Mouse (Mus musculus) common myeloid progenitor, adult 5-6 weeks (primary cell): ENCODE results near the gene Pgm5. TPM values are rescaled to one million over a fixed set of nuclear protein-coding genes. Genes with fewer than 3 reads are reported as not detected.

Experiments used
- ATAC-seq: replicated peaks from 2 replicates; pipeline ENCODE4 v1.8.0; 2016; ENCODE audit warnings: low read depth, mild to moderate bottlenecking, moderate TSS enrichment, inconsistent platforms; ENCODE audit not compliant: poor library complexity, severe bottlenecking
- total RNA-seq: library from RNA; stranded (forward); fragments of 200-1000, 187-1606 nt; gene quantifications from 2 replicates; pipeline ENCODE4 v1.2.3, GENCODE M21; 2017

Gene Pgm5
- total RNA-seq, 1 experiment from 2014 or later: not detected

DNA sequence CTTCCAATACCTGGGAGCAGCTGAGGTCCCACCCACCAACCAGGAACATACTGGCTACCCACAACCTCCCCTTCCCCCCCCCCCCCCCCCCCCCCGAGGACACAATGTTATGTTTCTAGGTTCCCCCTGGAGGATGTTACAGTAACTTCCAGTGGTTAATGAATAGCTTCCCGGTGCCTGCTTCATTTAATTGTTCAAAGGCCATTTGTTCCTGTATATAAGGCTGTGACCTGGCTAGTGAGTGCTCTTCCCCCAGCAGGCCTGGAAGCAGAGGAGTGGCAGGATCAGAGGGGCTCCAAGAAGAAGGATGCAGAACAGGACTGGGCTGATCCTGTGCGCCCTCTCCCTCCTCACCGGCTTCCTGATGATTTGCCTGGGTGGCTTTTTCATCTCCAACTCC, 187.9 kb downstream of the Pgm5 start, which contains the start of gene Tmem252:
Tmem252 (plus strand) TSS at position 247 of the 400 bp plus-strand sequence.
- no peak for ATAC-seq

DNA sequence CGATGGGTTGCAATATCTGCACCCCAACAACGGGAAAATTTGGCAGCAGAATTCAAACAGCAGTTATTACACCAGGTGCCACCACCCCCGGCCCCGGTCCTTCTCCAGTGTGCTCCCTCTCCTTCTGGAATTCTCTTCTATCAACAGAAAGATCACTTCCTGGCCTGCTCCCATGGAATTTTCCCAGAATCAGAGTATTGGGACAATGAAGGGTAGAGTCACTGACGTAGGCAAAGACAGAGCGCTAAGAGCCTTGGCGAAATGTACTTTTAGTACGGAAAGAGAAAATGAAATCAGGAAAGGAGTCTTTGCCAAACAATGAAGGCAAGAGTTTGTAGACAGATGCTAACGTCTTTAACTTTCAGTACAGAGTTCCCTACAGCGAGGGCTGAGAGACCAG, 188.3 kb downstream of the Pgm5 start:
- ATAC-seq: no peak

DNA sequence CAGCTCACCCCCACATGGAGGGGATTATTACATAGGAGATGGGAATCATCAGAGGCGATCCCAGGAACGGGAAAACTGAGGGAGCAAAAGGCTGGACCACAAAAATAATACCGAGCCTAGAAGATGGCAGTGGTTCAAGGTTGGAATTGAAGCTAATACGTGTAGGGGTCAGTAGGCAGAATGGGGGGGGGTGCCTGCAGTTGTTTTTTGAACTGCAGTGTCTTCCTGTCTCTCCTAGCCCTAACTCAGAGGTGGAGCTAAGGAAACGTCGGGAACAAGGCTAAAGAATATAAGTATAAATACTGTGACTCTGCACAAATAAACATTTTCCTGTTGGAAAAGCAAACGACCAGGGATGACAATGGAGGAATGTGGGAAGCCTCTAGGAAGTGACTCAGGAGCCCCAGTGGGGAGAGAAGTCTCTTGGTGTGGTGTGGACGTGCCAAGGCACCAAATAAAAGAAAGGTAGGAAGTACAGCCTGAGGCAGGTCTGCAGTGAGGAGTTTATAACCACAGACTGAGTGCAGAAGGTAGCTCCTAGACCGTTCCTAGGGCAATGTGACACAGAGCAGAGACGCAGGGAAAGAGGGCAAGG, 189.2 kb downstream of the Pgm5 start:
- ATAC-seq: no peak

DNA sequence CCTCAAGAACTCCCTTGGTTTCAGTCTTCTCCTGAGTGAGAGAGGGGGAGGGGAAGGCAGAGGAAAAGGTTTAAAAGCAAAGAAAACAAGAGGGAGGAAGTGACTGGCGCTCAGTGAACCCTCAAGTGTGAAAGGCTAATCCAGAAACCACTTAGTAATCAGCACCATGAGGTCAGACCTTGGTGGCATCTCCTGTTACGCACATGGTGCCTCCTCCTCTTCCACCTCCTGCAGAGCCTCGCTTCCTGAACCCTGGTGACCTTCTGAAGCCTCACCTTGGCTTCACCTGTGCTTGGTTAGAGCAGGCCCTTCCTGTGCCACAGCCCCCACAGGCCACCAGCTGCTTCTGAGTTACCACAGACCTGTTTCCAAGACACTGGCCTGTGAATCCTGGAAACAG, 190.1 kb downstream of the Pgm5 start:
- ATAC-seq: no peak

DNA sequence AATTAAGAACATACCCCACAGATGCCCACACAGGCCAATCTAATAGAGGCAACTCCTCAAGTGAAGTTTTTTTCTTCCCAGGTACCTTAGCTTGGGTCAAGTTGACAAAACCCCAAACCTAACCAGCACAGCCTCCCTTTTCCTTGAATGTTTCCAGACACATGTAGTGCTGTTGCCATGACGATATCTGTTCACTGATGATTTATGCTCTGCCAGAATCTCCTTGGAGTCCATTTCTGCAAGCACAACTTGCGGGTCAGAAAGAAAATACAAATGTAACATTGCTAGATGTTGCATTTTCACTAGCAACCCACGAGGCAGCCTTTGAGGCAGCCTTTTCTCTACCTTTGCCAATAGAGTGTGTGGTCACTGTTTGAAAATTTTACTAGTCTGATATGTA, 194.1 kb downstream of the Pgm5 start:
- no peak for ATAC-seq

DNA sequence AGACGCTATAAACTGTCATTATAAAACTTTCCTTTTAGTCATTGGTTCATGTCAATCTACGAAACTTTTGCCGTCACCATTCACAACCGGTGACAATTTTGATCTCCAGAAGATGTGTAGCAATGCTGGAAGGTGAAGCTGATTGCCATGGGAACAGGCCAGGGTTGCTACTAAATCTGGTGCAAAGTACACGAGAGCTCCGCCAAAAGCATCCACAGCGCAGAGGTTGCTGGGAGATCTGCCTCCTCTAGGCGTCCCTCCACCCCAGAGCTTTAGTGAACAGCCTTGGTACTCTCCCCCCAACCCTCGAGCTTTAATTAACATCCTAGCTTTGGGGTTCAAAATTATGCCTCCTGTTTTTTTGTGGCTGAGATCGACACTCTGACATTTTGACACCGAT, 195.9 kb downstream of the Pgm5 start:
- ATAC-seq: no peak

DNA sequence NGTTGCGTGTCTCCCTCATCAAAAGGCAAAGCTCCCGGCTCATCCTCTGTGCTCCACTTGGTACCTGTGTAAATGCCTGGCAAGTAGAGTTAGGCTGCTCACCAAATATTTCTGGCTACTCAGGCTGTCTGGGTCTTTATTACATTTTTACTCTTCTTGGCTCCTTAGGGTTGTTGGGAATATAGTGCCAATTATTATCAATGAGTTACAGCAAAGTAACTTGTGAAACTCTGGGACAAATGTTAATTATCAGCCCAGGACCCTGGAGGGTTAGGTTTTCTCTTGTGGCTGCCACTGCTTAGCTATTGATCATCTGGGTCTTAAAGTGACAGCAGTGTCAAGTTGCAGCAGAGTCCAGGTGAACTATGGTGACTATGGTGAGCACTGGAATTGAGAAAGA, 199.3 kb downstream of the Pgm5 start:
- ATAC-seq: no peak

DNA sequence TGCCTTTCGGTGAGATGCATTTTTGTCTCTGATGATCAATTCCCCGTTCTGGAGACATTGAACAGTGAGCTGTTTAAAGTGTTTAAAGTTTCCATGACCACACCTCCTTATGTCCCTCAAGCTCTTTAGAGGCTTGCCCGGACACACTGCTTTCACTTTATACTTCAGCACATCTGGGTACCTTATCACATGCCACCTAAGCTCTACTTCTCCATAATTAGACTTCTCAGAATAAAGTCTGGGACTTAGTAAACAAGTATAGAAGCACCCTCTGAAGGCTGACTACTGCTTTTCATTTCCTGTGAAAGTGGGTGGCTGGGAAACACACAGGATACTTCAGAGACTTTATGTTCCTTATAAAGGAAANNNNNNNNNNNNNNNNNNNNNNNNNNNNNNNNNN, 204.7 kb downstream of the Pgm5 start:
- ATAC-seq: no peak

DNA sequence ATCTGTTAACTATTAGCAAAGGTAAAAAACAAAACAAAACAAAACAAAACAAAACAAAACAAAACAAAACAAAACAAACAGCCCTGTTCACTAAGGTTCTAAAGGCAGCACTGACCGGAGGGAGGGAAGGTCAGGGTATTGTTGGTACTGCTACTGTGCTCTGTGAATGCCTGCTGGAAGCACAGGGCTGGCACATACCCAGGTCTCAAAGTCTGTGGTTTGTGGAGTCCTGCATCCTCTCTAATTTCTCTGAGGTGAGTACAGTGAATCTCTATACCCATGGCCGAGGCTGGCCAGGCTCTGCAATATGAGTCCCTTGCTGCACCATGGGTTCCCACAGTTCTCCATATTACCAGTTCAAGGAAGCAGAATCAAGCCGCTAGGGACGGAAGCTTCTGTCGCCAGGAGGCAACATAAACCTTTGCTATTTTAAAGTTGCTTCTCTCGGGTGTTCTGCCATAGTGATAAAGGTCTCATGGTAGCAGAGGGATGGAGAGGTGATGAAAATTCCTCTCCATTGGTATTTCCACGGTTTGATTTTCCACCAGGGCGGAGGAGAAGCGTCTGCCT, 208.3 kb downstream of the Pgm5 start:
- no peak for ATAC-seq

DNA sequence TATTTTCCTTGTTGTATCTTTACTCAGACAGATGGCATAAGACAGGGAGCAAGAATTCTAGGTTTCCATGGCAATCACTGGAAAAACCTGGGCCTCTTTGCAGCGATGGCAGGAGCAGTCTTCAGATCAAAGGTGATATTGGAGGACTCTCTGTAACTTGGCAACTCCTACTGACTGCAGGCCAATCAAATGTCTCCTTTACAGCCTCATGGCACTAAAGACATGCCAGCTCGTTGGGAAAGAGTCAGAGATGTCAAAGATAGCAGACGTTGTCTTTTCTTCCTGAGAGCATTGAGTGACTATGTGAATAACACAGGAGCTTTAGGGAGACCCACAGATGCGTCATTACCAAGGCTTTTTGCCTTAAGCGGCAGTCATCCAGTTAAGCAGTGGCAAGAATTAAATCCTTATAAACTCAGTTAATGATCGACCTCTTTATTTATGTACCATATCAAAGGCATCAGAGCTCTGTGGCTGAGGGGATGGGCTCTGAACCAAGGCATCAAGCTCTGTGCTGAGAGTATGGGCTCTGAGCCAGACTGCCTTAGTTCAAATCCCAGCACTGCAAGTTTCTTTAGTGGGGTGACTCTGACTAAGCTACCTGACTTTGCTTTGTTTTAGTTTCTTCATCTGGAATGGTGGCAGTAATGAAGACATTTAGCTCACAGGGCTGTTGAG, 209.2 kb downstream of the Pgm5 start:
- ATAC-seq: no peak

DNA sequence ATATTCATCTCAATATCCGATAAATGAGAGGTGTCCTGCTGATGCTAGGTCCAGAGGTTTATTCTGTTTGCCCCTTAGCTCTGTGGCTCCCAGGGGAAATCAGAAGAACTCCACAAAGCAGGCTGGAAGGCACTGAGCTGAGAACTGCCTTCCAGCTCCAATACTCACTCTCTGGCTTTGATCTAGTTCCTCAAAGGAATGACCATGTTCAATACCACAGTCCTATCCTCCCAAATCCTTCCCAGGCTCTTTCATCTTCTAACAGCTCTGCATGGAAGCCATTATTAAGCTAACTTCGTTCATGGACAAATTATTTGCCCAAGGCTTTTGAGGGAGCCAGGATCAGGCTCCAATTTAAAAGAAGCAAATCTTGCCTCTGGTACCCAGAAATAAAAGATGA, 210.1 kb downstream of the Pgm5 start:
- no peak for ATAC-seq

DNA sequence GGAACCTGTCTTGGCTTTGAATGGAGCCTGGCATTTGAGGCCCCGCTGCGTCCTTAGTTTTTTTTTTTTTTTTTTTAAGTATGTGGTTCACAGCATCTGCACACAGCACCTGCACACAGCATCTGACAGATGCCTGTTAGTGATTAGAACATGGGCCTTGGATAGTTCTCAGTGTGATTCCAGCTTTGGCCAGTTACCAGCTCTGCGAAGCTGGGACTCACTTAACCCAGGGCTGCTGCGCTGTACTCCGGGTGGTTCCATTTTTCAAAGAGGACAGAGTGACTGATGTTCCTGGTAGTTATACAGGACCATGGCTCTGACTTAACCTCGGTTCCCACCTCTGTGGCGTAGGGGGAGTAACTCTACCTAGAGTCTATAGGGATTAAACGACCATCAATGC, 211.2 kb downstream of the Pgm5 start:
- ATAC-seq: no peak

DNA sequence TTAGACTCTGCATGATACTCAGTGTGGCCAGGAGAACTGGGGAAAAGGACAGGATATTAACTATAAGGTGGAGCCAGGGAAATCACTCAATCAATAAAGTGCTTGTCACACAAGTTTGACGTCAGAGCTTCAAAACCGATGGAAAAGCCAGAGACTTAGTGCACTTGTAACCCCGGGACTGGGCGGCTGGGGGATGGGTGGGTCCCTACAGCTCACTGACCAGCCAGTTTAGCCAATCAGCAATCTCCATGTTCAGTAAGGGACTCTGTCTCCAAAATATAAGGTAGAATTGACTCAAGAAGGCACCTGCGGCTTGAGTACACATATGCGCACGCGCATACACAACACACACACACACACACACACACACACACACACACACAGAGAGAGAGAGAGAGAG, 213.6 kb downstream of the Pgm5 start:
- ATAC-seq: no peak

DNA sequence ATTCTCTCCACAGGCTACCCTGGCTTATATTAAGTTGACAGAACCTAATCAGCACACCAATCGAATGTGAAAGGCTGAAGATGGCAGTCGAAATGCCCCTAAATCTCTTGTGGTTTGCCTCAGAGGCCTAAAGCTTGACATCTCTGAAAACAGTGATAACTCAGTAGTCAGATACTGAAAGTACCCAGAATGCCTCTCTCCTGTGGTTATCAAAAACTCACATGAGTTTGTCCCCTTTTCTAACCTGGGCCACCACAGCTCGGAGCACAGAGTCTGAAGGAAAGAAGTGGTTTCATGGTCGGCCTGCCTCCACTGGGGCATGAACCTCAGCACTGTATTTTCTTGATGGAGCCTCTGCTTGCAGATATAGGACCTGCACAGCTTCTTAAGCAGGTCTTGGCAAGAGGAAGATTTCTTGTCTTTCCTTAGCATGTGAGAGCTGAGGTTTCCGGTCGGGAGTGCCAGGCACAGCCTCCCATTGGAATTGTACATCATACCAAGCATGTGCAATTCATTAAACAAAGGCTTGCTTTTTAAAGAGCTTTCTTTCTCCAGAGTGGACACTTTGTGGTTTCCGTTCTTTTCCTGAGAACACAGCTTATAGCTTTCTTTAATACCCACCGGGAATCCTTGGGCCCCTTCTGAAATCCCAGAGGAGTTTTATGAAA, 215.4 kb downstream of the Pgm5 start:
- peak; percentile 36; the same call in 1 of the 2 replicates for ATAC-seq

DNA sequence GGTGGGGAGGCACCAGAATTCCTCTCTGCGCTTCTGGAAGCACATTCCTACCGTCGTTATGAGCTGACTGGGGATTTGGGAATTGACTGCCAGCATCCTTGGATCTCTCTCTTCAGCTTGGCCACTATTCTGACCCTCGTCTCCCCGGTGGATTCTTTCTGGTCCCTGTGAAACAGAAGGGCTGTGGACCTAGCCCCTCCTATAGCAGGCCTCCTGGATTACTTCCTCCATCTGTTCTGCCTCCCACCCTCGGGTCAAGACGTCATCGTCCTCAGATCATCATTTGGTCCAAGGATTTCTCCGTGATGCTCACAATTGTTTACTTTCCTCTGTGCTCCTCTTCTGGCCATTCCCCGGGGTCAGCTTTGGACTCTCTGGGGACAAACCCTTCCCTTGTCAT, 216.7 kb downstream of the Pgm5 start:
- ATAC-seq: no peak

DNA sequence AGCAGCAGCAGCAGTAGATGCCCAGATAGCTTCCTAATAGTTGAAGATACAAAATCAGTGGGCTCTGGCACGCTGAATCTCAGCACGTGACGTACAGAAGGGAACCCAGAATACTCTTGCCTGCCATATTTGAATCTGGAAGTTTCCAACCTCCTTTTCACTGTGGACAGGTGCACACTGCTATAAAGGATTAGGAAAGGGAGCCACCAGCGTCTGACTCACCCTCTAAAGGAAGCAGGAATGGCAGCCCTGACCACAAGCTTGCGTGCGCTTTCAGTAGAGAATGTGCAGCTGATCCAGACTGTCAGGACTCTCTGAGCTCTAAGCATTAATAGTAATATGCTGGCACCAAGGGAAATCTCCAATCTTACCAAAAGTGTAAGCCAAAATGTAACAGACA, 220.7 kb downstream of the Pgm5 start:
- no peak for ATAC-seq

DNA sequence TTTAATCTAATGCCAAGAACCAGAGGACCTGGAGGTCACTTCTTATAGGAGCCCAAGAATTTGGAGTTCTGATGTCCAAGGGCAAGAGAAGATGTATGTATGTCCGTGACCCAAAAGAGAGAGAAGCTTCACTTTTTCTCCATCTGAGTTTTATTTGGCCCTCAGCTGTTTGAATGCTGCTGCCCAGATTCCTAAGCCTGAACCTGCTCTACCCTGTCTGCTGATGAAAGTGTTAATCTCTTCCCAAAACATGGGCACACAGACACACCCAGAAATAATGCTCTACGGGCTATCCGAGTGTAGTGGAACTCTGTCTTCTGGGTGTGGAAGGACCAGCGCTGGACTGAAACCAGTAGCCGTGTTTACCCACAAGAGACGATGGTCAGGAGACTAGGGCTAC, 223.7 kb downstream of the Pgm5 start:
- no peak for ATAC-seq

DNA sequence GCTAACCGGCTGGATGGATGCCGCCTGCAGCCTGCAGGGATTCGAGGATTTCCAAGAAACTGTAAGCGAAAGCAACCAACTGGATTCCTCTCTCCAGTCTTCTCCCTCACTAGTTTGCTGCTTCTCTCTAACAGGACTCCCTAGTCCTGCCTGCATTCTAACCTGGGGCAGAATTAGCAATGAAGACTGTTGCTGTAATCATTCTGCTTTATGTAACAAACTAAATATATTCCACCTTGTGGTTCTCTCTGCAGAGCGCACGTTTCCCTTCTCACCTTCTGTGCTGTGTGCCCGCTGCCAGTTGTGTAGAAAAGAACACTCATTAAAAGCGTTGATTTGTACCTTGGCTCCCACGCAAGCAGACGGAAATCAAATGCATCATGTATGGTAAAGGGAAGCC, 225.0 kb downstream of the Pgm5 start:
- no peak for ATAC-seq

DNA sequence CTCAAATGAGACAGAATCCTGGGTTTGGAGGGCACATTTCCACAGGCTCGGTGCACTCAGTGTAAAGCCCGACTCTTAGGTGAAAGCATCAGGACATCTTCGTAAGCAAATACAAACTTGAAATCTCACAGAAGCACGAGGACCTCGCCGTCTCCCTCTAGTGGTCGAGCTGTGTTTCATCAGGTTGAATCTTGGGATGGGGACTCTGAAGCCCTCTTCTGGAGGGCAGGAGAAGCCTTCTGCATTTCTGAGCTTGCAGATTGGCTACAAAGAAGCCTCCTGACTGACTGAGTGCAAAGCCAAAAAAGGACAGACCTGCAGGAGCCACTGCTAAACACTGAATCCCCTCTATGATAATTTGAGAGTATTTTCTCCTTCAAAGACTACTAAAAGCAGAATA, 227.1 kb downstream of the Pgm5 start:
- peak; percentile 99 for ATAC-seq
